Mouse (Mus musculus) liver, postnatal 0 days (tissue): Measurements from ENCODE around the gene Zfyve16.

Experiments used
- CTCF ChIP-seq: sonication (generic); IDR thresholded peaks from 2 replicates; pipeline ENCODE4 v1.5.1; 2016; ENCODE audit warnings: antibody characterized with exemption, low read depth
- EP300 ChIP-seq: IDR thresholded peaks from 2 replicates; pipeline ENCODE4 v1.6.1; 2016; ENCODE audit warnings: antibody characterized with exemption, low read depth, mild to moderate bottlenecking

GRCm38 (mm10) chr13:92557229-92557628, 26.6 kb upstream of the Zfyve16 start:
- no peak for TF ChIP-seq CTCF
- no peak for TF ChIP-seq EP300
